ENCODE assay signal across 22 mouse cellular contexts in genomic region chr5:116496717-116497116, GRCm38 (mm10).
A peak's percentile ranks its signal among the peaks of the same experiment; 100 is the strongest.
DNase-seq lines count a peak whose midpoint lies in the region; ATAC-seq lines count a peak whose summit lies in the region.
"Had no signal": no experiment of that assay in that cellular context is flagged by ENCODE, and none has a peak within 500 bp of the region (broad histone marks: within the 10 kb centered on the region; RNA-seq: fewer than 3 reads in every experiment).

No protein-coding gene starts in this region.

- H3K9ac ChIP-seq in hindbrain, embryonic 12.5 days: no peak overlapping the region
- no peak overlapping the region for H3K9ac ChIP-seq in midbrain, embryonic 16.5 days (ENCODE audit: low read depth, low read length)
- no peak overlapping the region for H3K9ac ChIP-seq in neural tube, embryonic 13.5 days
- H3K9ac ChIP-seq: forebrain, embryonic 13.5 days; heart, embryonic 13.5 days; hindbrain, embryonic 15.5 days; intestine, embryonic 15.5 days had no signal

- WGBS in hindbrain, embryonic 10.5 days: 82% methylated on average over 2 of the region's 2 CpGs
- 84% methylated on average over 2 of the region's 2 CpGs for WGBS in hindbrain, embryonic 12.5 days
- 80% methylated on average over 2 of the region's 2 CpGs for WGBS in midbrain, embryonic 10.5 days
- 91% methylated on average over 2 of the region's 2 CpGs for WGBS in midbrain, embryonic 16.5 days
- 73% methylated on average over 2 of the region's 2 CpGs for WGBS in neural tube, embryonic 13.5 days

- peak overlapping the region; percentile 43; the same call in 1 of the 2 replicates for H3K27ac ChIP-seq in hindbrain, embryonic 10.5 days
- no peak overlapping the region for H3K27ac ChIP-seq in hindbrain, embryonic 12.5 days
- 0 out of 2 replicates have a peak overlapping the region, but pooled peaks have one; percentile 43 for H3K27ac ChIP-seq in midbrain, embryonic 10.5 days (replicated peaks)
- no peak overlapping the region for H3K27ac ChIP-seq in midbrain, embryonic 16.5 days (ENCODE audit: low read length)
- H3K27ac ChIP-seq in neural tube, embryonic 13.5 days (replicated peaks): 0 out of 2 replicates have a peak overlapping the region, but pooled peaks have one; percentile 18
- H3K27ac ChIP-seq: forebrain, embryonic 13.5 days; heart, embryonic 10.5 days; heart, embryonic 13.5 days; hindbrain, embryonic 15.5 days; intestine, embryonic 15.5 days had no signal

- no peaks in the 10 kb centered on the region for H3K9me3 ChIP-seq in hindbrain, embryonic 10.5 days
- no peaks in the 10 kb centered on the region for H3K9me3 ChIP-seq in hindbrain, embryonic 12.5 days (replicated peaks)
- H3K9me3 ChIP-seq in midbrain, embryonic 10.5 days (replicated peaks): no peaks in the 10 kb centered on the region
- no peaks in the 10 kb centered on the region for H3K9me3 ChIP-seq in midbrain, embryonic 16.5 days (replicated peaks; ENCODE audit: control insufficient read depth, low read length, poor library complexity, severe bottlenecking)
- H3K9me3 ChIP-seq in neural tube, embryonic 13.5 days: no peaks in the 10 kb centered on the region
- H3K9me3 ChIP-seq: forebrain, embryonic 10.5 days; forebrain, embryonic 13.5 days; heart, embryonic 10.5 days; heart, embryonic 13.5 days; hindbrain, embryonic 15.5 days; intestine, embryonic 15.5 days had no signal

- no peaks in the 10 kb centered on the region for H3K27me3 ChIP-seq in hindbrain, embryonic 10.5 days (ENCODE audit: insufficient read depth, poor library complexity, severe bottlenecking)
- no peaks in the 10 kb centered on the region for H3K27me3 ChIP-seq in hindbrain, embryonic 12.5 days
- no peaks in the 10 kb centered on the region for H3K27me3 ChIP-seq in midbrain, embryonic 10.5 days (ENCODE audit: low read depth, poor library complexity, severe bottlenecking)
- H3K27me3 ChIP-seq in midbrain, embryonic 16.5 days (ENCODE audit: control insufficient read depth, insufficient read depth, low read depth, low read length): no peaks in the 10 kb centered on the region
- H3K27me3 ChIP-seq in neural tube, embryonic 13.5 days: no peaks in the 10 kb centered on the region
- H3K27me3 ChIP-seq: forebrain, embryonic 13.5 days; hindbrain, embryonic 15.5 days; intestine, embryonic 15.5 days had no signal

- ATAC-seq in hindbrain, embryonic 12.5 days (ENCODE audit: low FRiP score): no peak
- no peak for ATAC-seq in midbrain, embryonic 16.5 days
- ATAC-seq in granulocyte monocyte progenitor cell, adult 5-6 weeks (replicated peaks; ENCODE audit: poor library complexity, severe bottlenecking): peak; percentile 42; the same call in 1 of the 2 replicates
- no peak; the same call in 1 of the 2 replicates for ATAC-seq in neural tube, embryonic 13.5 days (ENCODE audit: low read depth)
- ATAC-seq: forebrain, embryonic 13.5 days; intestine, embryonic 15.5 days had no signal

- no peak overlapping the region for H3K4me3 ChIP-seq in hindbrain, embryonic 10.5 days
- H3K4me3 ChIP-seq in hindbrain, embryonic 12.5 days: no peak overlapping the region
- H3K4me3 ChIP-seq in midbrain, embryonic 10.5 days: no peak overlapping the region
- H3K4me3 ChIP-seq in midbrain, embryonic 16.5 days (ENCODE audit: low read depth, low read length): no peak overlapping the region
- no peak overlapping the region for H3K4me3 ChIP-seq in neural tube, embryonic 13.5 days
- H3K4me3 ChIP-seq: forebrain, embryonic 10.5 days; forebrain, embryonic 13.5 days; heart, embryonic 10.5 days; heart, embryonic 13.5 days; hindbrain, embryonic 15.5 days; intestine, embryonic 15.5 days had no signal

- DNase-seq in hindbrain, embryonic 10.5 days (ENCODE audit: low spot score): no peak
- DNase-seq in midbrain, embryonic 10.5 days (ENCODE audit: low spot score): no peak
- no peak for DNase-seq in cerebellum, postnatal 14 days
- DNase-seq: B cell, adult 2 months; cerebellum, adult 11 months; cerebellum, adult 2 months; cerebellum, postnatal 36 days; gastrocnemius, postnatal 10 days; gastrocnemius, postnatal 36 days; heart, adult 18-20 months; heart, postnatal 14 days; heart, postnatal 4 days had no signal

- H3K4me1 ChIP-seq in hindbrain, embryonic 10.5 days (replicated peaks): peaks cover 78% of the 10 kb centered on the region
- H3K4me1 ChIP-seq in hindbrain, embryonic 12.5 days: peaks cover 46% of the 10 kb centered on the region
- H3K4me1 ChIP-seq in midbrain, embryonic 10.5 days: peaks cover 49% of the 10 kb centered on the region
- peaks cover 28% of the 10 kb centered on the region for H3K4me1 ChIP-seq in midbrain, embryonic 16.5 days (ENCODE audit: control insufficient read depth, insufficient read depth, low read length)
- peaks cover 83% of the 10 kb centered on the region for H3K4me1 ChIP-seq in neural tube, embryonic 13.5 days (replicated peaks)
- H3K4me1 ChIP-seq: intestine, embryonic 15.5 days had no signal

- H3K36me3 ChIP-seq in hindbrain, embryonic 10.5 days: peaks cover 7% of the 10 kb centered on the region
- no peaks in the 10 kb centered on the region for H3K36me3 ChIP-seq in hindbrain, embryonic 12.5 days
- H3K36me3 ChIP-seq in midbrain, embryonic 10.5 days: no peaks in the 10 kb centered on the region
- H3K36me3 ChIP-seq in midbrain, embryonic 16.5 days (ENCODE audit: control insufficient read depth, insufficient read depth, low read length): no peaks in the 10 kb centered on the region
- H3K36me3 ChIP-seq in neural tube, embryonic 13.5 days: no peaks in the 10 kb centered on the region
- H3K36me3 ChIP-seq: forebrain, embryonic 10.5 days; heart, embryonic 10.5 days; heart, embryonic 13.5 days; hindbrain, embryonic 15.5 days; intestine, embryonic 15.5 days had no signal

- H3K4me2 ChIP-seq in hindbrain, embryonic 12.5 days (replicated peaks): no peak overlapping the region
- no peak overlapping the region for H3K4me2 ChIP-seq in midbrain, embryonic 16.5 days (ENCODE audit: low read length)
- no peak overlapping the region for H3K4me2 ChIP-seq in neural tube, embryonic 13.5 days
- H3K4me2 ChIP-seq: forebrain, embryonic 13.5 days; heart, embryonic 13.5 days; hindbrain, embryonic 15.5 days; intestine, embryonic 15.5 days had no signal

Comparison
In these comparisons a context has a peak if more than half of its experiments do, and no peak if none do; other contexts are left out.
1. H3K27ac ChIP-seq: peak in hindbrain, embryonic 10.5 days (single experiment), midbrain, embryonic 10.5 days (single experiment) and neural tube, embryonic 13.5 days (single experiment); none in hindbrain, embryonic 12.5 days (single experiment) and midbrain, embryonic 16.5 days (single experiment).